Mouse (Mus musculus) kidney, adult 9 months (tissue): ENCODE results near the gene Shisal2a.

Experiments used
- DNase-seq: peaks from one replicate; pipeline ENCODE4 v3.0.0; 2022

The Shisal2a gene

DNA sequence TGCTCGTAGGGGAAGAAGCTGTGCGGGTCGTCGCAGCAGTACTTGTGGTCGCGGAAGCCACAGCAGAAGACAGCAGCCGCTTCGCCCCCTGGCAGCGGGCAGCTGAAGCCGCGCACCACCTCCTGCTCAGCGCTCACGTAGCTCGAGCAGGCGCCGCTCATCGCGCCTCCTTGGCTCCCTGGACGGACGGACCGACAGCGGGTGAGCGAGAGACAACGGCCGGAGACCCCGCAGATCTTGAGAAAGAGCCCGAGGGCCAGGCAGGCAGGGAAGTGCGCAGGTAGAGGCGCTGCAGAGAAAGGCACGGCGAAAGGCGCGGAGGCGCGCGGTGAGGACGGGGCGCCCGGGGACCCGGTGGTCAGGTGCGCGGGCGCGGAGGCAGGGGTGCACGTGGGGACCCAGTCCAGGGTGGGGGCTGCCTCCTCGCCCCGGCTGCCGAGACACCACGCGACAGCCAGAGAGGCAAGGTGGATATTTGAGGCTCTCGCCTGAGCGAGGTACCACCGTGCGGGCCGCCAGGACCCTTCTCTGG is at the start of gene Shisal2a:
Gene Shisal2a (minus strand): TSS at position 167 of the 532 bp plus-strand sequence.
- no peak for DNase-seq

DNA sequence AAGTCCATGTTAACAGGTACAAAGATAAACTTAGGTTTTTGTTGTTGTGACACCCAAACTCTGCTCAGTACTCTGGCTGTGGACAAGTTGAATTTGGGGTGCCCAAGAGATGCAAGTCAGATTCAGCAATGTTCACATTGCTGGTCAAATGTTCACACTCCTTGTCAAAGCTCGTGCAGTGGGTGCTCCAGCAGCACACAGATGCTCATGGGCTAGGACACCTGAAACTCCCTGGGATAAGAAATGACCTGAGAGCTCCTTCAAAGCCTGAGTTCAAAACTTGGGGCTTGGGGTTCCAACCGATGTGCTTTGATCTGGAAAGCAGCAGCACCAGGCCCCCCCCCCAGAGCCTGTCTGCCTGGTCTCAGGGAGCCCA is 48.4 kb upstream of the Shisal2a start:
- no peak for DNase-seq

DNA sequence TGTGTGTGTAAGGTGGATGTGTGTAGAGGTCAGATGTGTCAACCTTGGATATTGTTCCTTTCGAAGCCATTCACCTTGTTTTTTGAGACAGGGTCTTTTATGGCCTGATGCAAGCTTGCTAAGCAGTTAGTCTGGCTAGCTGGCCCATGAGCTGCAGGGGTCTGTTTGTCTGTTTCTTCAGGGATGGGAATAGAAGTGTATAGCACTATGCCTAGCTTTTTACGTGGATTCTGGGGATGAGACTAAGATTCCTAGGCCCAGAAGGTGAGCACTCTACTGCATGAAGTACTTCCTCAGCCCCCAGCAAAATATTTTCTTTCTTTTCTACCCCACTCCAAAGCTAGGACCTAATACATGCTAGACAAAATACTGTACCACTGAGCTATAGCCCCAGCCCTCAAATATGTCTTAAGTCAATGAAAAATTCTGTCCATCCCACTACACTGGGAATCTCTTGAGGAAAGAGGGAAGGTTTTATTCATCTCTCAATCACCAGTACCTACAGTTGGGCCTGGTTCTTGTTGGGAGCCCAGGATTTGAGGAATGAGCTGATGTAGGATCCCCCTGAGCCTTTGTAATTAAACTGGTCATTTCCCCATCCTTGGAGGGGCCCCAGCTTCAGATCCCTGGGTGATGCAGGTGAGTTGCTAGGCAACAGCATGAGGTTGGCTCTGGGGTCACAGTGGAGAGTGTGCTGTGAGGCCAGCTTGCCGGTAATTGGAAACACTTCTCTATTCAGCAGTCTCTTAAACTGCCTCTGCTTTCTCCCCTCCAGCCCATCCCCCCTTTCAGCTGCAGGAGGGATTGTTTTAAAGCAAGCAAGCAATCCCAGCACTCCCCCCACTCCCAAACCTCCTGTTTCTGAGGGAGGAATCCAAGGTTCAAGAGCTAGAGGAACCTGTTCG is 47.8 kb upstream of the Shisal2a start:
- peak; percentile 8 for DNase-seq

DNA sequence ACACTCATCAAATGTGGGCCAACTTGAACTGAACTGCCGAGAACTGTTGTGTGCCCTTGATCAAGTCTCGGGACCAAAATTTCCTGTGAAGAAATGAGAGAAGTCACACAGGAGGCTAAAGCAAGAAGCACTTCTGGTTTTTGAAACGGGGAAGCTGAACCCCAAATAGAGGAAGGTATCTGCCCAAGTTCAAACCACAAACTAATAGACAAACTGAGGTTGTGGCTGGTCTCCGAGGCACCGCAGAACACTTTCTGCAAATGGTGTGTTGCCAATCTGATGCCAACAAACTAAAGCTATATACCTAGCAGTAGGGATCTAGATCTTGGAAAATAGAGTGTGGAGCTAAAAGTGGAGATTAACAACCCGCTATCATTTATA is 45.2 kb upstream of the Shisal2a start:
- no peak for DNase-seq

DNA sequence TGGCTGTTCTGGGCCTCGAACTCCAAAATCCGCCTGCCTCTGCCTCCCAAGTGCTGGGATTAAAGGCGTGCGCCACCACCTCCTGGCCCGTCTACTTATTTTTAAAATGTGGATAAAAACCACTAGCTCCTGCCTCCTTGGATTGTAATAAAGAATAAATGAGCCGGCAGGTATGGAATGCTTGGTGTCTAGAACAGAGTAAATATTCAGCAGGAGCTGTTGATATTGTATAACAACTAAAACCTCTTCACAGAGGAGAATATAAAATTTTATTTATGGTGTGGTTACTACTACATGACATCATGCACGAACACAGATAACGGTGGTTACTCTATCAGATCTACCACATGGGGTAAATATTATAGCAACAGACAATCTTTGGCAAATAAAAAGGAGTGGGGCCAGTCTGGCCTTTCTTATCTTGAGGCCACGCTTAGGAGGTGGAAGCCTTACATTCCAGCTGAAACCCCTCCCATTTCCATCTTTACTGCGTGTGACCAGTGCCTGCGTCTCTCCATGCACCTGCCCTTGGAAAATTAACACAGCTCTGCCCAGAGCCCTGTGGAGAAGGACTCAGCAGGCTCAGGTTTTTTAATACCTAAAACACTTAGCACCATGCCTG is 44.7 kb upstream of the Shisal2a start:
- DNase-seq, result no peak

DNA sequence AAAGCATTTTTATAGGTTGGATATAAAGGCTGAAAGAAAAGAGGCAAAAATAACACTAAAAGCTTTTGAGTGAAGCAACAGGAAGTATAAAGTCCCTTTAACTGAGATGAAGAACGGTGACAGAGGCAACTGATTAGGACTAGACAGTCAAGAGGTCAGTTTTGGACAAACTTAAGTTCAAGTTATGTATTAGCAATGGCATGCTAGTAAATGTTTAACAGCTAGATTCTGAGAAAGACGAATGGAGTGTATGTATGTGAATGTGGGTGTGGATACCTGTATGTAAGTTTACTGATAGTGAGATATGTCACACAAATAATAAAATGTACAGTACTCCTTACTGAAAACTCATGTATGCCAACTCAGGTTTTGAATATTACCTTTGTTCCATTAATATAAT is 41.4 kb upstream of the Shisal2a start:
- no peak for DNase-seq

DNA sequence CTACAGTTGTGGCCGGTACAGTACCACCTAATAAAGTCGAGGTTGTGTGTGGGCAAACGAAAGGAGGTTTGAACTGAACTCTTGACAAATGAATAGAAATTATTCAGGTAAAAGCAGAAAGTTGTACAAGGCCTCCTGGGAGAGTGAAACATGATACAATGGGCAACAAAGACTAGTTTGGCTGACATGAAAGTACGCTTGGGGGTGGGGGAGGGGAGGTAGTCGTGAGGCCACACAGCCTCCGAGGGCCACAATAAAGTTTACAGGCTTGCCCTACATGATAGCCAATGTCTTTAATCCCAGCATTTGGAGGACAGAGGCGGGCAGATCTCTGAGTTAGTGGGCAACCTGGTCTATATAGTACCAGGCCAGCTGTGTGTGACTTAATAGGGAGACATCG is 24.5 kb upstream of the Shisal2a start:
- no peak for DNase-seq

DNA sequence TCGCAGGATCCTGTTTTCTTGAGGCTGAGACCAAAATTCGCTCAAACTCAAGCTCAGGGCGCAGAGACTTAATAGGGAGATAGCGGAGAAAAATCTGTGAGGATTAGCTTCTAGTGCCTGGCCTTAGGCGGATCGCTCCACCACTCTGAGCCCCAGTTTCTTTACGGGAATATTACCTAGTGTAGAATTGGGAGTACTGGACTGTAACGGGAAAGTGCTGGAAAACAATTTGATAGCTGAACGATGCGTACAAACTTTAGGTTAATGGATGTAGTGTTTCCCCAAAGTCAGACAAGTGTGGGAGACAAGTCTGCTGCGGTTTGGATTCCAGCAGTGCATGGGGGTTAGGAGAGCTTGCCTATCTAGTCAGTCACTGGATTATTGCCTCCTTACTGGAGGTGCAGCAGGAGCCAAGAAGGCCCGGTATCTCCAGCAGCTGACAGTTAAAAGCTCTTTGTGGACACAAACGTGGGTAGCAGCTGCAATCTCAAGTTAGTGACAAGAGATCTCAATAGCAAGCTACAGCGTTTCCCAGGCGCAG is 23.8 kb upstream of the Shisal2a start, which contains the start of gene Gpx7:
Gene Gpx7 (minus strand): TSS at position 101 of the 541 bp plus-strand sequence.
- no peak for DNase-seq

DNA sequence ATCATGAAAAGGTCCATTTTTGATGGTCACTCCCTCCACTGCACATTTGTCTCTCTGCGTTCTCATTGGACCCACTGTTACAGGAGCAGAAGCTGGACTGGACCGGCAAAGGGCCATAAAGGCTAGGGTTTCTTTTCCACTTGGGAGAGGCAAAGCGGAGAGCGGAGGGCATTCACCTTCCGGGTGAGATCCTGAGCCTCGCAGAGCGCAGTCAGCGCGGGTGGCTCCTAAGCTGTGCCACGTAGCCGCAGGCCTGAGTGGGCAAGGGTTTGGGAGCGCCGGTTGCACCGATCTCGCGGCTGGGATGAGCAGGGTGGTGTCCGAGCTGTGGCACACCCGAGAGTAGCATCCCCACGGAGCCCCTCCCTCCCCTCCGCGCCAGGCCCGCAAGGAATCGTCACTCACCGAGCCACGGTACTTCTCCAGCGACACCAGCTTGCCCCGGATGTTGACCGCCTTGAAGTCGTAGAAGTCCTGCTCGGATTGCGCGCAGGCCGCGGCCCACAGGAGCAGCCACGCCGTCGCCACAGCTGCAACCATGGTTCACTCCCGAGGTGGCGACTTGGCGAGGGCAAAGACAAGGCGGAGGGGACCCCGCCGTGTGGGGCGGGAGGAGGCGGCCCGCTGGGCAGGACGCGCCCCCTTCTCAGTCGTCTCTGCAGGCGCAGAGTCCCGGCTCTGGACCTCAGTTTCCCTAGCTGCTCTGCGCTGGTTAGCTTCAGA is 23.1 kb upstream of the Shisal2a start:
- peak; percentile 46 for DNase-seq

DNA sequence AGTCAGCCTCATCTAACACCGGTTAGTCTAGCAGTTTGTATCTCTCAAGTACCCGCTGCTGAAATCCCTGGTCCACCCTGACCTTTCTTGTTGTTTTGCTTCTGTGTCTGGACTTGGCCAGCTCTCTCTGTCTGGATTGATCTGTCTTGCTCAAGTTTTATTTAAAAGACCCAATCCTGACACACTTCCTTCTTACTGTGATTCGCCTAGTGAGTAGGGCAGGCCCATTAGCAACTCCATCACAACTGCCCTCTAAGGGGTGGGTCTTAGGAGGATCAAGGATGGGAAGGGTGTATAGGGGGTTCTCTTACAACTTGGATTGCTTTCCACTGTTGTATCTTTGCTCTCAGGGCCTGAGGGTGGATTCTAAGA is 22.6 kb upstream of the Shisal2a start:
- DNase-seq, result peak; percentile 22

DNA sequence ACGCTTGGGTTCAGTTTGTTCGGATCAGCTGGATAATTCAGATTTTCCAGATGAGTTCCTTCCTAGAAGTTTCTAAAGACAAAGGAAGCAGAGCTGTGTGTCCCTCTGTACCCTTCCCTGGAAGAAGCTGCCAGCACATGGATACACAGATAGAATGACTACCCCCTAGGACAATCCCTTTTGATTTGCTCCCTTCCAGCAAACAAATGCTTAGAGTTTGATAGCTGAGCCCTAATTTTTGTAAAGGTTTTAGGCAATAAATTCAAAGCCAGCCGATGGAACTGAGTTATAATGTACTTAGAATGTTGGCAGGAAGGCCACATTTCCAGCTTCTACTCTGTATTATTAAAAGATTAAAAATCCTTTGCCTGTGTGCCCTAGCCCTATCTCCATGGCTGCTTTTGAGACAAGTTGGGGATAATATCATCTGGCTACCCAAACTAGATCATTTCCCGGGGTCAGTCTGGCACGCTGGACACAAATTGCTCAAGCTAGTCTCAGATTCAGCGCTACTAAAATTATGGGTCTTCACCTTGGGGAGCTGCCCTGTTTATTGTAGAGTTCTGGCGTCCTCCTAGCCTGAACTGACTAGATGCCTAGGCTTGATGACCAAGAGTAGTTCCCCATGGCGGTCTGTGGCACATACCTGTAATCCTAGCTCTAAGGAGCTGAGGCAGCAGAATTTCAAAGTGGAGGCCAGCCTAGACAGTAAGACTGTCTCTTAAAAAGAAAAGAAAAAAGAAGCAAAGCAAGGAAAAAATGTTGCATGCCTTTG is 20.9 kb upstream of the Shisal2a start:
- no peak for DNase-seq

DNA sequence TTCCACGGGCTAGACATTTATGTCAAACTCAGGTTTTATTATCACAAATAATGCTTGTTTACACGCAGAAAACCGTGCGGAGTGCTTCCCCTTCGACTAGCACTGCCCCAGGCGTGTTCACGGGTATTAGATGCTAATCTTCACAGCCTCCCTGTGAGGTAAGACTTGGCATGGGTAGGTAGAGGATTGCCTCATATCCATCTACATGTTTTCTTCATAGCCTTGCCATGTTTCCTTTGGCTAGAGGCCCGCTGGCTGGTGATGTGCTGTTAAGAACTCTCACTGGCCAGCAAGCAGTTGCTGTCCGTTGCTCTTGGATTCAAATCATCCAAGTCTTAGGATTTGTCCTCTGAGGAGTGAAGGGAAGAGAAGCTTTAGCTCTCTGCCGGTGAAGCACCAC is 17.2 kb upstream of the Shisal2a start:
- DNase-seq, result no peak

DNA sequence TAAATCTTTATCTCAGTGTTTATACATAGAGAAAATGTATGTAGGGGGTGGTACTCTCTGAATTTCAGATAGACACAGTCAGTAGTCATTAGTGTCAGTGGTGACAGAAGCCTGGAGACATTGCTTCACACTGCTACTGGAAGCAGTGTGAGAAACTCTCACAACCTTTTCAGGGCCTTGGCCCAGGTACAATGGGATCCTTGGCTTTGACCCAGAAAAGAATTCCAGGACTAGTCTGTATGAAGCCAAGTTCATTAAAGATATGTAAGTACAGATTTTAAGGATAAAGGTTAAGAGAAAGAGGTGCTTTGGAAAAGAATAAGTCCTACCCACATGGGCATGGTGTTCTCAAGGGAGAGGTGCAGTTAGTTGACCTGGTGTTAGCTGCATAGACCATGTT is 11.1 kb upstream of the Shisal2a start:
- DNase-seq, result no peak

DNA sequence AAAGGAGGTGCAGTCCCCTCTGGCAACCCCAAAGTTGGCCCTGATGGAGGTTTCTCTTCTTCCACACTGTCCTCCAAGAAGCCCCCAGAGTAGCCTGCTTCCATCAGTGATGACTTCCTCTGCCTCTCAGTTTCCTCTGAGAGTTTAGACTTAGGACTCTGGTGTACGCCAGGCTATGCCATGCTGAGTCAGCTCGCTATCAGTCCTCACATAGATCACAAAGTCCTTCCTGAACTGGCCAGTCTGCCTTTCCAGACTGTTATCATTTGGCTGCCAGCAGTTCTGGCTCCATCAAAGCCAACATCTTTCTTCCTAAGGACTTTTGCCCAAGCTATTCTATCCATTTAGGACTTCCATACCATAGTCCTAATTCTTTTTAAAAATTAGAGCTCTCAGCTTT is 9.4 kb upstream of the Shisal2a start:
- DNase-seq, result no peak

DNA sequence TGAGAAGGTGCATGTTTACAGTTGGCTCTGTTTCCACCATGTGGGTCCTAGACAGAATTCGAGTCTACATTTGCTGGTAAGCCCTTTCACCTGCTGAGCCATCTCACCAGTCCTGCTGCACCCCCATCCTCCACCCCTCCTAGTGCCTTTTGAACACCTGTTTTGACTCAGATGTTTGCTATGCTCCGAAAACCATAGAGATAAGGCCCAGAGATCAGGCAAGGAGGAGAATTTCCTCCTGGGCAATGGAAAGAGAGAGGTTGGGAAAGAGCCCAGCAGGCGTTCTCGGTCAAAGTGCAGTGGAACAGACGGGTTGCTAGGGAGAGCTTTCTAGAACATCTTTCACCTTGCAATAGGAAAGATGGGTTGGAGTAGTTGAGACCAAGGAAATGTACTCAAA is 8.0 kb upstream of the Shisal2a start:
- DNase-seq, result no peak

DNA sequence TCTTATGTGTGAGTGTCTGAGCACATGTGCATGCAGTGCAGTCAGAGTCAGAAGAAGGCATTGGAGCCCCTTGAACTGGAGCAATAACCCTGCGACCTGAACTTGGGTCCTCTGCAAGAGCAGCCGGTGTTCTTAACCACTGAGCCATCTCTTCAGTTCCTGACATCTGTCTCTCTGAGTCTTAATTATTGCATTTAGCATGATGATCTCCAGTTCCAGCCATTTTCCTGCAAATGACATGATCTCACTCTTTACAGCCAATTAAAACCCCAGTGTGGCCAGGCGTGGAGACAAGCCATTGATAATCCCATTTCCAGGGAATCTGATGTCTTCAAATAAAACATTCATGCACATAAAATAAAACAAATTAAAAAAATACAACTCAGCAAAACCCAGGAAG is 5.6 kb upstream of the Shisal2a start:
- DNase-seq, result no peak

DNA sequence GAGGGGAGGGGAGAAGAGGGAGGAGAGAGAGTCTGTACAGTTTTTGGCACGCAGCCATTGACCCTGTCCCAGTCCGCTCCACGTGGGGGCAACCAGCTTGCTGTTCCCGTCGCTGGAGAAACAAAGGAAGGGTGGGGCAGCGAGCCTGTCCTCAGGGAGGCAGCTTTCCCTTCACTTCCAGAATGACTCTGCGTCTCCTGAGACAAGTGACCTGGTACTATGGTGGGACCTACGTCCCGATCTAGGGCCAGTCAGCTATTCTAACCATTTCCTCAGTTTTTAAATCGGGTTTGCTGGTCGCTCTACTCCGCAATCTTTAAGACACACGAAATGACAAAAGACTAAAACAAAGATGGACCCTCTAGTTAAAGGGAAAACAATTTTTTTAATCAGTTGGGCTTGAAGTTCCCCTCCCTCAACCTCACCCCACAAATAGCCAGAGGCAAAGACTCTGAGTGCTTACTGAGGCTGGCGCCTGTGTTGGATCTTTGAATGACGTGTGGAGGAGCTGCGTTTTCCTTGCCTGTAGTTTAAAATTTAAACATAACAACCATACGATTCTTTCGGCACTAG is 4.6 kb upstream of the Shisal2a start:
- DNase-seq, result peak; percentile 45

DNA sequence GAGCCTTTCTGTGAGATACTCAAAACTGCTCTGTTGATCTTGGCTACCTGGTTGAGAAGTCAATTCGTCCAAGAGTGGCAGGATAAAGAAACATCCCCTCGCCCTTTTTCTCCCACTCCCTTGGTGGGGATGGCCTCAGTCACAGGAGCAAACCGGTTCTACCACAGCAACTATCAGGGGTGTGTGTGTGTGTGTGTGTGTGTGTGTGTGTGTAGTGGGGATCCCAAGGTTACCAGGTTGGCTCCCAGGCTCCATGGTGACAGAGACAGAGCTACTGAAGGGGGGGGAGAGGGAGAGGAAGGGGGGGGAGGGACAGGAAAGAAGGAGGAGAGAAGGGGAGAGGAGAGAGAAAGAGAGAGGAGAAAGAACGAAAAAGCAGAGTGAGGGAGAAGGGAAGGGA is 4.0 kb upstream of the Shisal2a start:
- no peak for DNase-seq

DNA sequence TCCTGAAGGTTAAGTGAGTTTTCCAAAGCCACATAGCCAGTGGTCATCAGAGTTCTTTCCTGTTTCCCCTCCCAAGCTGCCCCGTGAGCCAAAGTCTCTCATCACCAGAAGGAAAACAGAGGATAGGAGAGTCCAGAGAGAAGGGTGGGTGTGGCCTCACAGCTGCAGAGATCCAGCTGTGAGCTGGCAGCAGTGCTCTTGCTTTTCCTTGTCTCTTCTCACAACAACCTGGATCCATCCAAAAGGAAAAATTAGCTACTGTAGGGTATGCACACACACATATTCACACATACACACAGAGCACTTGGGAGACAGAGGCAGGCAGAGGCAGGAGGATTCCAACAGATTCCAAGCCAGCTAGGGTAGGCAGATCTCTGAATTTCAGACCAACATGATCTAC is 2.9 kb upstream of the Shisal2a start:
- DNase-seq, result no peak

DNA sequence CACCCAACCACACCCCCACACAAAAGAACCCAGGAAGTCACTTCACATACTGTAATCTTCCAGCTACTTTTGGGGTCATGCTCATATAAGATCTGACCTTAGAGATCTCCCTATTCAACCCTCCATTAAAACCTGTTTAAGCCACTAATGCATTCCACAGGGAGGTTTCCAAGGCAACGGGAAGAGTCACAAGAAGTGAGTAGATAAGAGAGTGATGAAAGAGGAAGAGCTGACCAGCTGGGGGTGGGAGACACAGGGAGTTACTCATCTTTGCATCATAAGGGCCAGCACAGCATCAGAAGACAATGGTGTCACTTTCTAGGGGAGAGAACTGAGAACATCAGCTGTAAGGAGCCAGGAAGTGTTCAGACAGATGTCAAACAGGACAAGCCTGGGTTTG is 3.0 kb downstream of the Shisal2a start:
- DNase-seq, result no peak

DNA sequence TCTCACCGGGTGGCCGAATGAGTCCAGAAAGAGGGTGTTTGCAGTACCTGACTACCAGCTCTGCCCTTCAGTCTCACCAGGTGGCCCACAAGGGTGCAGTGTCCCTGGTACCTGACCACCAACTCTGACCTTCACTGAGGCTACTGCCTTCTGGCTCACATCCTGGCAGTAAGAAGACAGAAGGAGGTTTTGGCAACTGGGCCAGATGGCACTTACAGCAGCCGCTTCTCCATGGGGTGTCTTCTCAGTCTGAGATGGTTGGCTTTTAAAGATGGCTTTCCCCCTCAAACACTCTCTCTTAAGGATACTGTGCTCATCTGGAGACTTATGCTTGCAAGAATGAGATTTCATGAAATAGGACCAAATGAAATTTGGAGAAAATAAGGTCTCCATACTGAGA is 3.7 kb downstream of the Shisal2a start:
- no peak for DNase-seq

DNA sequence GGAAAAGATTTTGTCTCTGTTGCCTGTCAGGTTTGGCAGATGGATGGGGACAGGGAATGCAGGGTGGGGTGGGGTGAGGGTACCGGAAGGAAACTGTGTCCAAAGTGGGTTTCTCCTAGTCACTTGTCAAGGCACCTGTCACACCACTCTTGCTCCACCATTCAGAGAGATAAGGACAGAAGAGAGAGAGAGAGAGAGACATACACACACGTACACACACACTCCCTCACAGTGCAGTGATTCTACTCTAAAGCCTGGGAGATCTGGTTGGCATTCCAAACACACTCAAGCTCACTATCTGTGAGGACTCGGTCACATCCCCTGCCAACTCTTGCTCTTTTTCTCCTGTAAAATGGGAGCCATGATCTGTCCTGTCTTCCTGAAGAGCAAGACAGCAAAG is 11.0 kb downstream of the Shisal2a start:
- DNase-seq, result no peak
